Mouse (Mus musculus) olfactory bulb, adult 2 months (tissue): Measurements from ENCODE around the gene Ier5l.

Experiments
- CTCF ChIP-seq: fragments of 200-500 bp; IDR thresholded peaks from 2 replicates; pipeline ENCODE4 v1.5.1; 2012; ENCODE audit warnings: low read depth, mild to moderate bottlenecking, low read length, moderate library complexity; ENCODE audit not compliant: insufficient read depth
- POLR2A ChIP-seq: fragments of 200-500 bp; IDR thresholded peaks from 2 replicates; pipeline ENCODE4 v1.6.1; 2012; ENCODE audit warnings: mild to moderate bottlenecking, low read depth, low read length, moderate library complexity; ENCODE audit not compliant: insufficient read depth

- no peak for TF ChIP-seq CTCF
- TF ChIP-seq POLR2A = 0 out of 2 replicates have a peak, but pooled peaks have one; percentile 28
These were observed 3.7 kb downstream of the Ier5l start for GRCm38 (mm10) chr2:30470143-30470946.
